Mouse (Mus musculus) neural tube, embryonic 13.5 days (tissue): ENCODE measurements at regions not wholly inside any gene's neighbourhood (a gene's known extent, or its start where the extent isn't known, plus 50 kb on each side); places are given as distances from the start of the nearest gene placed in this dataset.
"Not testable (repeated sequence)": the region's sequence is repeated elsewhere in the genome, so short reads cannot be mapped to it uniquely, and the experiment has no call there.

Experiments
- ATAC-seq: fragments of 200-750 bp; cut with Nextera tagmentation; 2 replicates; pipeline ENCODE4 v1.8.0; 2017; ENCODE audit warnings: low read depth, mild to moderate bottlenecking, moderate TSS enrichment, moderate library complexity
- H3K27ac ChIP-seq: fragments of 300-500 bp; sonication (generic); replicated peaks from 2 replicates; pipeline ENCODE4 v1.5.1; 2015; ENCODE audit warnings: moderate library complexity, mild to moderate bottlenecking, inconsistent platforms
- H3K27me3 ChIP-seq: fragments of 300-500 bp; sonication (generic); 2 replicates; pipeline ENCODE4 v1.6.1; 2015; ENCODE audit warnings: mild to moderate bottlenecking, inconsistent platforms
- H3K36me3 ChIP-seq: fragments of 300-500 bp; sonication (generic); 2 replicates; pipeline ENCODE4 v1.6.1; 2015; ENCODE audit warnings: mild to moderate bottlenecking, inconsistent platforms
- H3K4me1 ChIP-seq: fragments of 300-500 bp; sonication (generic); replicated peaks from 2 replicates; pipeline ENCODE4 v1.6.1; 2015; ENCODE audit warnings: inconsistent platforms
- H3K4me2 ChIP-seq: fragments of 300-500 bp; sonication (generic); 2 replicates; pipeline ENCODE4 v1.6.1; 2015; ENCODE audit warnings: inconsistent platforms, mild to moderate bottlenecking, moderate library complexity
- H3K4me3 ChIP-seq: fragments of 300-500 bp; sonication (generic); 2 replicates; pipeline ENCODE4 v1.5.1; 2015; ENCODE audit warnings: mild to moderate bottlenecking, inconsistent platforms
- H3K9ac ChIP-seq: fragments of 300-500 bp; sonication (generic); 2 replicates; pipeline ENCODE4 v1.6.1; 2015; ENCODE audit warnings: moderate library complexity, mild to moderate bottlenecking, inconsistent platforms
- H3K9me3 ChIP-seq: fragments of 300-500 bp; sonication (generic); 2 replicates; pipeline ENCODE4 v1.6.1; 2016; ENCODE audit warnings: inconsistent platforms
- WGBS: fragments of 180-500 bp; shearing (Covaris S2); methylation state at CpG from one replicate; pipeline ENCODE4 v1.1.7; 2015; 5-methylcytosine and 5-hydroxymethylcytosine counted together

- H3K4me3 ChIP-seq, H3K36me3 ChIP-seq, H3K9ac ChIP-seq, H3K27ac ChIP-seq, H3K9me3 ChIP-seq, H3K4me2 ChIP-seq, ATAC-seq, H3K4me1 ChIP-seq, H3K27me3 ChIP-seq: not testable (repeated sequence)
- WGBS, result 56% methylated on average over 1 of the region's 3 CpGs
These were observed 558.9 kb upstream of the Olfr1507 start for GRCm38 (mm10) chr14:53054439-53054838.

GRCm38 (mm10) chr14:53053465-53054123 lies 558.0 kb upstream of the Olfr1507 start:
- not testable (repeated sequence) for H3K9ac ChIP-seq, H3K27ac ChIP-seq, ATAC-seq, H3K4me1 ChIP-seq, H3K36me3 ChIP-seq, H3K4me2 ChIP-seq, H3K9me3 ChIP-seq, H3K4me3 ChIP-seq, H3K27me3 ChIP-seq
- WGBS, result 80% methylated on average over 2 of the region's 3 CpGs

- H3K9me3 ChIP-seq, result not testable (repeated sequence)
These were observed 552.1 kb upstream of the Olfr1507 start for GRCm38 (mm10) chr14:53047683-53048082.

GRCm38 (mm10) chr14:53046975-53047374 lies 551.4 kb upstream of the Olfr1507 start:
- H3K4me3 ChIP-seq, H3K4me1 ChIP-seq, H3K9me3 ChIP-seq, H3K9ac ChIP-seq, H3K27ac ChIP-seq, H3K27me3 ChIP-seq, ATAC-seq, H3K36me3 ChIP-seq, H3K4me2 ChIP-seq: not testable (repeated sequence)
- WGBS, result 93% methylated on average over 1 of the region's 1 CpGs

More at GRCm38 (mm10) chr14:53047683-53048082, 552.1 kb upstream of the Olfr1507 start:
- H3K4me3 ChIP-seq, H3K36me3 ChIP-seq, H3K4me2 ChIP-seq, H3K27ac ChIP-seq, H3K27me3 ChIP-seq, H3K4me1 ChIP-seq, H3K9ac ChIP-seq, ATAC-seq: not testable (repeated sequence)
- 84% methylated on average over 3 of the region's 3 CpGs for WGBS

GRCm38 (mm10) chr14:53045331-53045730 lies 549.8 kb upstream of the Olfr1507 start:
- H3K4me1 ChIP-seq, H3K9ac ChIP-seq, H3K27me3 ChIP-seq, H3K9me3 ChIP-seq, H3K4me3 ChIP-seq, H3K4me2 ChIP-seq, ATAC-seq, H3K27ac ChIP-seq, H3K36me3 ChIP-seq: not testable (repeated sequence)
- WGBS, result 87% methylated on average over 3 of the region's 3 CpGs

- WGBS, result 83% methylated on average over 4 of the region's 4 CpGs
- H3K4me1 ChIP-seq, H3K9ac ChIP-seq, H3K9me3 ChIP-seq, H3K4me3 ChIP-seq, H3K4me2 ChIP-seq, H3K36me3 ChIP-seq, ATAC-seq, H3K27ac ChIP-seq, H3K27me3 ChIP-seq: not testable (repeated sequence)
These were observed 548.6 kb upstream of the Olfr1507 start for GRCm38 (mm10) chr14:53044101-53044500.

- H3K9me3 ChIP-seq, H3K27ac ChIP-seq, H3K4me2 ChIP-seq, H3K4me3 ChIP-seq, H3K27me3 ChIP-seq, ATAC-seq, H3K9ac ChIP-seq, H3K36me3 ChIP-seq, H3K4me1 ChIP-seq: not testable (repeated sequence)
- WGBS, result 13% methylated on average over 3 of the region's 3 CpGs
These were observed 546.5 kb upstream of the Olfr1507 start for GRCm38 (mm10) chr14:53042016-53042415.

GRCm38 (mm10) chr14:53039475-53039874 lies 543.9 kb upstream of the Olfr1507 start:
- H3K9me3 ChIP-seq, H3K27me3 ChIP-seq, ATAC-seq, H3K4me3 ChIP-seq, H3K4me2 ChIP-seq, H3K4me1 ChIP-seq, H3K9ac ChIP-seq, H3K27ac ChIP-seq, H3K36me3 ChIP-seq: not testable (repeated sequence)
- WGBS, result 80% methylated on average over 4 of the region's 4 CpGs

GRCm38 (mm10) chr14:53034940-53035339 lies 539.4 kb upstream of the Olfr1507 start:
- no CpG with 5 or more reads among the region's 4 CpGs for WGBS

GRCm38 (mm10) chr14:53033221-53033620 lies 537.7 kb upstream of the Olfr1507 start:
- H3K4me2 ChIP-seq, H3K9me3 ChIP-seq, H3K9ac ChIP-seq, H3K36me3 ChIP-seq, H3K4me3 ChIP-seq, H3K27ac ChIP-seq, ATAC-seq, H3K4me1 ChIP-seq, H3K27me3 ChIP-seq: not testable (repeated sequence)
- no CpG with 5 or more reads among the region's 6 CpGs for WGBS

More at GRCm38 (mm10) chr14:53034940-53035339, 539.4 kb upstream of the Olfr1507 start:
- H3K9ac ChIP-seq, H3K9me3 ChIP-seq, ATAC-seq, H3K27ac ChIP-seq, H3K36me3 ChIP-seq, H3K4me3 ChIP-seq, H3K4me1 ChIP-seq, H3K27me3 ChIP-seq, H3K4me2 ChIP-seq: not testable (repeated sequence)

- H3K4me3 ChIP-seq, H3K27ac ChIP-seq, H3K4me1 ChIP-seq, H3K36me3 ChIP-seq, H3K9ac ChIP-seq, H3K27me3 ChIP-seq, H3K4me2 ChIP-seq, H3K9me3 ChIP-seq, ATAC-seq: not testable (repeated sequence)
- WGBS, result no CpG with 5 or more reads among the region's 1 CpGs
These were observed 536.9 kb upstream of the Olfr1507 start for GRCm38 (mm10) chr14:53032498-53032897.

- not testable (repeated sequence) for H3K4me3 ChIP-seq, H3K27ac ChIP-seq, H3K4me1 ChIP-seq, ATAC-seq, H3K9ac ChIP-seq, H3K36me3 ChIP-seq, H3K9me3 ChIP-seq, H3K27me3 ChIP-seq, H3K4me2 ChIP-seq
- no CpG with 5 or more reads among the region's 4 CpGs for WGBS
These were observed 534.7 kb upstream of the Olfr1507 start for GRCm38 (mm10) chr14:53030227-53030626.

GRCm38 (mm10) chr14:53026958-53027357 lies 531.4 kb upstream of the Olfr1507 start:
- no CpG with 5 or more reads among the region's 1 CpGs for WGBS
- not testable (repeated sequence) for H3K9ac ChIP-seq, H3K27me3 ChIP-seq, H3K9me3 ChIP-seq, H3K27ac ChIP-seq, H3K36me3 ChIP-seq, H3K4me2 ChIP-seq, H3K4me3 ChIP-seq, H3K4me1 ChIP-seq, ATAC-seq
